Mouse (Mus musculus) megakaryocyte, embryonic 14.5 days (primary cell): ENCODE results near the gene Ptpn1.

Experiments
- FLI1 ChIP-seq: IDR thresholded peaks from 2 replicates; pipeline ENCODE4 v1.6.1; 2012; ENCODE audit warnings: low read length, inconsistent platforms, mixed read lengths
- GATA1 ChIP-seq: IDR thresholded peaks from 3 replicates; pipeline ENCODE4 v1.6.1; 2012; ENCODE audit warnings: mixed read lengths, low read length, inconsistent platforms, borderline replicate concordance

- TF ChIP-seq GATA1, result no peak
- no peak for TF ChIP-seq FLI1
Observed at GRCm38 (mm10) chr2:167959384-167959911, 27.6 kb downstream of the Ptpn1 start.
